Mouse (Mus musculus): ENCODE measurements around the gene Ubac2. TPM values are rescaled to one million over a fixed set of nuclear protein-coding genes. Genes with fewer than 3 reads are reported as not detected.

Ubac2 gene
- total RNA-seq, 2 experiments from 2014 or later: 34.2 to 36.0 TPM

Other genes starting within 250 kb of the Ubac2 start
- 10 to 100 TPM; 72.2 to 76.3 TPM for gene Dock9, start 80.8 kb upstream of the Ubac2 start, total RNA-seq (2021)
- gene Gpr18, start 37.2 kb downstream of the Ubac2 start, total RNA-seq (2021): not detected
- 1 to 10 TPM in 1 of 2 experiments, under 1 TPM in 1; 0.68 to 1.0 TPM for gene Gpr183, start 86.6 kb downstream of the Ubac2 start, total RNA-seq (2021)
- not detected for gene Timm8a2, start 156.1 kb downstream of the Ubac2 start, total RNA-seq (2021)
- gene Tm9sf2, start 228.4 kb downstream of the Ubac2 start, total RNA-seq (2021): 100 to 1,000 TPM; 110 to 113 TPM

All from left cerebral cortex, adult 18-20 months (tissue).